Mouse (Mus musculus): ENCODE measurements around the gene C2cd5.

The C2cd5 gene

DNA sequence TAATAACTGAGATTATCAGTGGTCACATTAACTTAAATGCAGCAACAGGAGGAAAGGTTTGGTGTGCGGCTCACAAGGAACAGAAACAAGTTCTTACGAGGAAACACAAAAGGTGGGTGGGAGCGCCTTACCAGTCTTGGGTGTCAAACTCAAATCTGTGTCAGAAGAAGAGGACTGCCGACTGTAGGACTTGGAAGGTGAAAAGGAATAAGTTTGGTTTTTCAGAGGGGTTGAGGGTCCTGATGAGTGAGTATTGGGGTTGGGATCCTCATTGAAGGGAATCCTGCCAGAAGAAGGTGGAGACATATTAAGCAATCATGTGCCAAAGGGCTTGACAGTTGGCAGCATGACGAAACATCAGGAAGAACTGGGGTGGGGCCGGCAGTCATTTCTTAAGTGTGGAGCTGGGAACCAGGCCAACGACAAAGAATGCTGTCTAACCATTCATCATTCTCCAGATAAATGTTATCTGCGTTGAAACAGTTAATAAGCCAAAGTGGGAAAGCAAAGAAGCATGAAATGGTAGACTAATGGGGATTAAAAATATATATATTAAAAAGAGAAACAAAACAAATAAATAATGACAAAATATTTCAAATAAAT, 27.4 kb downstream of the C2cd5 start:
- DNase-seq (ENCODE audit: low spot score), result no peak

DNA sequence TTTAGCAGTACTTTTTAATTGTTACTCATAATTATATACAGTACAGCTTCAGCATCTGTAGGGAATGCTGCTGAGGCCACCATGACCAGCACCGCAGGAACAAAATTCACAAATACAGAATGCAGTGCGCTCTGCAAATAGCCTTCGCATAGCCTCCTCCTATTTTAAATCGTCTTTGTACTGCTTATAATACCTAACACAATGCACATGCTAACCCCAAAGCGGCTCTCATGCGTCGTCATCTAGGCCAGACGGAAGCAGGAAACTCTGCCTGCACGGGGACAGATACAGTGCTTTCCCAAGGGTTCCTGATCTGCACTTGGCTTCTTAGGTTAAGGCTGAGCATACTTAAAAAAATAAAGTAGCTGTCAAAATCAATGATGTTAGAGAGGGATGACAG, 29.2 kb downstream of the C2cd5 start:
- no peak for DNase-seq (ENCODE audit: low spot score)

DNA sequence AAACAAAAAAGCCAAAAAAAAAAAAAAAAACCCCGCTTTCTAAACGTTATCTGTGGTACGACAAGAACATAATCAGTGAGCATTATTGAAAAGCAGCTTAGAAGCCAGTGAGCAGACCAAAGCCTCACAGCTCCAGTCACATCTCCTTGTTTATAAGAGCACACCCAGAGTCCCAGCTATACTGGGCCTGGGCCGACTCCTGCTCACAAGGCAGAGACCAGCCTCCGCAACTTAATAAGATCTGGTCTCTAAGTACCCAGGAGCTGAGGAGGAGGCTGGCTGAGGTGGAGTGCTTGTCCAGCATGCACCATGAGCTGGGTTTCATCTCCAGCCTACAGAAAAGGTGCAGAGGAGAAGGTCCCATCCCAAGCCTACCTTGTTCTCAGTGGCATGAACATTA, 29.9 kb downstream of the C2cd5 start:
- no peak for DNase-seq (ENCODE audit: low spot score)

DNA sequence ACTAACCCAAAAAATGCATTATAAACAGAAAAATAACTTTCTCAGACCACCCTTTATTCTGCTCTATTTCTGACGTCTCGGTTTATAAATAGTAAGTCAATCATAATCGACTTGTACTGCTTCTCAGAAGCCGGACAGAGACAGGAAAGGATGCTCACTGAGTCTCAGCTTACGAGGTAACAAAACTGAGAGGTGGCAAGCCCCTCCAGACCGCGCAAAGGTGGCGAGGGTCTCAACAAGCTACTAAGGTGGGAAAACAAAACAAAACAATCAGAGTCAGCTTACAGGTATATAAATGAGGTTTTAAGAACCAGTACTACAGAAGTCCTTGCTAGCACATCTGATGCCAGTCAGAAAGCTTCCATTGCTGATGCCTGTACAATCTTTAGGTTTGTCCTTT, 30.3 kb downstream of the C2cd5 start:
- DNase-seq (ENCODE audit: low spot score), result no peak

DNA sequence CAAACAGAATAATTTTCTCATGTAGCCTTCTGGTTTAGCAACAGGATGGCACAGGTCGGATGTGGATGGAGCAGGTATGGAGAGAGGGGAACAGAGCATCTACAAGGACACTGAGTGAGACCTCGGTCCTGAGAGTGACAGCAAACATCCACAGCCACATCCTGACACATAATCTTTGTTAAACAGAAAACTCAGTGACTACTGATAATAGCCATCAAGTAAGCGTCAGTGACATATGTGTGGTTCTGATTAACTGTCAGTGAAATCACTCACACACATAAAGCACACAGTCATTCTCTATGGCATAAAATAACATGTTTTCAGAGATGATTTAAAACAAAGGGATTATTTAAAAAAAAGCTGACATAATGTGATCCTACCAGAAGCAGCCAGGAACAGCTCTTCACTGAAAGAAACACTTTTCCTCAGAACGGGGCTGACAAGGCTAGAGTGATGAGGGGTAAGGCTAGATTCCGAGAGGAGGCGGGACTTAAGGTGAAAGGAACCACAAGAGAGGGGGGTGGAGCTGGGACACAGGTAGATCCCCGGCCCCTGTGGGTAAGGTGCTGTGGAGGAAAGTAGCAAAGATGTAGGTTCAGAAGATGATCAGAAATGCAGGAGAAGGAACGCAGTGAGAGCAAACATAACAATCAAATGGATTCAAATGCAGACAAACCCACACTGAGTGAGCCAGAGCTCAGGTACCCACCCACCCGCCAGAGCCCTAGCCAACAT, 31.6 kb downstream of the C2cd5 start:
- DNase-seq (ENCODE audit: low spot score), result no peak

DNA sequence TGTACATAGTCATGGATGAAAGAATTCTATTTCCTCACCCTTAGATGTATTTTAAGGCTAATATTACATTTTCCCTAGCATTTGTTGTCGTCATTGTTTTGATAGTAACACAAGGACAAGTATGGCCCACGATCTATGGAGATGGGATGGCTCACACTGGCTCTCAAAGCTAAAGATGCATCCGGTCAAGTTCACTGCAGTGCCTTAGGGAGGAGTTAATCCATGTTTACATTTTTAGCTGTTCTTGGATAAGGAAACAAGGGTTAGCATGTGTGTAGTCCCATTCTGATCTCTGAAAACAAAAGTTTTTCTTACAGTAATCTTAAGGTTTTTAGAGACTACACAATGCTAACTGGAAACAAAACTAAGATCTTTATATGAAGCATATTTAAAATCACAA, 32.3 kb downstream of the C2cd5 start:
- DNase-seq (ENCODE audit: low spot score), result no peak

DNA sequence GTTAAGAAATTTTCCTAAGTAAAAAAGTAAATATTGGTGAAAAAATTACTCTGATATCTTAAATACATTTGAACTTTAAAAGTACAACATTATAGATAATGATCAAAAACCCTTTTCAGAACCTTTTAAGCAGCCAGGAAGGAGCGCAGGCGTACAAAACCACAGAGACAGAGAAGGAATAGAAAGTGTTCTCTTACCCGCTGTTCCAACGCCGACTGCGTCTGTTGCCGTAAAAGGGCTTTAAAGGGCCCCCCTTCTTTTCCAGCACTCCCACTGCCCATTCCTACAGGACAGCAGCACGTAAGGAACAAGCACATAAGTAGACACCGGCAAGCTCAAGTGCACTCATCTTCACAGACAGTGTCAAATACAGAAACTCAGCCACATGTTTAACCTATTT, 33.1 kb downstream of the C2cd5 start:
- no peak for DNase-seq (ENCODE audit: low spot score)

DNA sequence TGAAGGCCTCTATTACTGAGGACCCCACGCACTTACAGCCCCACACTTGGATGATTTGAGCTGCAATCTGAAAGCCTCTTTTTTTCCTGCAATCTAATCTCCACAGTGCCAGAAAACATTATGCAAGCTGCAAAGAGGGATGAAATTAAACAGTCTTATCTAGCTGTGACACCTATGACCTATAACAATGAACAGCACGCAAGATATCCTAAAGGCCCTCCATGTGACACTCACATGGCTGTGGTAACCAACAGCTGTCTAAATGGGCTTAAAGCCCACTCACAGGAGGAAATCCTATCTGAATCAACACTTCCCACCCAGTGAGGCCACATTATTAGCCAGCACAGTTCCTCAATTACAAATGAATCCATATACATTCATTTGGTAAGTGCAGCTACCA, 35.9 kb downstream of the C2cd5 start:
- no peak for DNase-seq (ENCODE audit: low spot score)

DNA sequence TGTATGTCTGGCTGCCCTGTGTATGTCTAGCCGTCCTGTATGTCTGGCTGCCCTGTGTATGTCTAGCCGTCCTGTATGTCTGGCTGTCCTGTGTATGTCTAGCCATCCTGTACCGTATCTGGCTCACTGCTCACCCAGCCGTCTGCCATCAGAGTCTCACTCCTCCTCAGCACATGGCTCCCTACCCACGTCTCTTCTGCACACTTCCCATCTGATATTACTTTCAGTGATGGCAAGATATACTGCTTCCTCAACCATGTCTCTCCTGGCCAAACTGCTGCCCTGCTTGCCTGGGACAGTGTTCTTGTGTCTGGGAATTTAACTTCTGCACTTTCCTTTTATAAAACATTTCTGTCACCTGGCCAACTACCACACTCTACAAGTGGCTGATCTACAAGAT, 42.3 kb downstream of the C2cd5 start:
- DNase-seq (ENCODE audit: low spot score), result peak; percentile 61

DNA sequence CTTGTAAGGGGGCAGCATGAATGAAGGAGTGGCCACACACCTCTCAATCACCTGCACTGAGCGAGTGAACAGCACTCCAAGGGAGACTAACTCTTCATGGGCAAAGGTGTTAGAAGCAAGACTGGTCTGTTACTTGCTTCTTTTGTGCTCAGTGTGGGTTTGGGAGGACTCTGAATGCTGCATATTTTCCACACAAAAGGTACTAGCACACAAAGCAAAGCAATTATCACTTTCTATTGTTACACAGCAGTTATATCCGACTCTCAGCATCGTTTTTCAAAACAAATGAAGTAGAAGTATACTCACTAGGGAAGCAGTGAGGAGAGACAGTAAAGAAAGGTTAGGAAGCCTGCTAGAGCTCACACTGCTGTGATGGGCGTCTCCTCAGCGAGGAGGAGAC, 48.4 kb downstream of the C2cd5 start:
- no peak for DNase-seq (ENCODE audit: low spot score)

DNA sequence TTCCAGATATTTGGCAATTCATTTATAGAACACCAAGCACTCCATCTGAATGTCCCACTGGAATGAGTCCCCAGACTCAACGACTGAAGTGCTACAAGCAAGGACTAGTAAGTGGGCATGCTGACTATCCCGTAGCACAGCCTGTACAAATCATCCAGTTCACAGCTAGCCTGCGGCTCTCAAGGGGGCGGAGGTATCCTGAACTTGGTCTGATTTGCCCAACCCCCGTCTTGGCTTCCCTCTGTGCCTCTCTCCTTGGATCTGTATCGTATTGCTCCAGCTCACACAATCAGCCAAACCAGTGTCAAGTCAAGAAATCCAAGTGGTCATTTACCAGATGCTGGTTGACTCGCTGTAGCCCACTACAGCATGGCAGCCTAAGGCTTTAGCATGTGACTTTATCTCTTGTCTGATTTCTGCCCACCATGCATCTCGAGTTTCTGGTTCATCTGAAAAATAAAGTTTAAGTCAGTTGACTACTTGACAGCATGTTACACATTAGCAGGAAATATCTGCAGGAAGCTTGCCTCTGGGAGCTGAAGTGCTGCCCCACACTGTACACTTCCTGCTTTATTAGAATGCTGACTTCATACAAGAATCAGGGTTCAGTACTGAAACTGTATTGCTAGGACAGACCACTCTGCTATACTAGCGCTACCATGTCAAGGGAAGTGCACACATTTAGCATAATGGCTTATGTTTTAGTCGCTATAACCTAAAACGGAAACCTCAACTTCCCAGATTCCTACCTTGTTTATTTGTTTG, 50.0 kb downstream of the C2cd5 start:
- DNase-seq (ENCODE audit: low spot score), result no peak

DNA sequence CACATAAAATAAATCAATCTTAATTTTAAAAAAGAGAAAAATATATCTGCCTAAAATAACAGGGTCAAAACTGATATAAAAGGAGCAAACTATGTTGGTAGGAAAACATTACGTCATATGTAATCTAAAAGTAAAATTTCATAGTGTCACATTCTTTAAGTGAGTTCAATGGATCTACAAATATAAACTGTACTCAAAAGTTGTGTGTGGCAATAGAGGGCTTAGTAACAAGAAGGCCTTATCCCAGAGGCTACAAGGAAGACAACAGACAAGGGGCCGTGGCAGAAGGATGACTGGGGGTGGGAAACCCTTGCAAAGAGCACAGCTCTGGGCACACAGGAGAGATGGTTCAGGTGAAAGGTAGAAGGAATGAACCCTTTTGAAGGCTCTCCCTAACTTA, 50.8 kb downstream of the C2cd5 start:
- no peak for DNase-seq (ENCODE audit: low spot score)

DNA sequence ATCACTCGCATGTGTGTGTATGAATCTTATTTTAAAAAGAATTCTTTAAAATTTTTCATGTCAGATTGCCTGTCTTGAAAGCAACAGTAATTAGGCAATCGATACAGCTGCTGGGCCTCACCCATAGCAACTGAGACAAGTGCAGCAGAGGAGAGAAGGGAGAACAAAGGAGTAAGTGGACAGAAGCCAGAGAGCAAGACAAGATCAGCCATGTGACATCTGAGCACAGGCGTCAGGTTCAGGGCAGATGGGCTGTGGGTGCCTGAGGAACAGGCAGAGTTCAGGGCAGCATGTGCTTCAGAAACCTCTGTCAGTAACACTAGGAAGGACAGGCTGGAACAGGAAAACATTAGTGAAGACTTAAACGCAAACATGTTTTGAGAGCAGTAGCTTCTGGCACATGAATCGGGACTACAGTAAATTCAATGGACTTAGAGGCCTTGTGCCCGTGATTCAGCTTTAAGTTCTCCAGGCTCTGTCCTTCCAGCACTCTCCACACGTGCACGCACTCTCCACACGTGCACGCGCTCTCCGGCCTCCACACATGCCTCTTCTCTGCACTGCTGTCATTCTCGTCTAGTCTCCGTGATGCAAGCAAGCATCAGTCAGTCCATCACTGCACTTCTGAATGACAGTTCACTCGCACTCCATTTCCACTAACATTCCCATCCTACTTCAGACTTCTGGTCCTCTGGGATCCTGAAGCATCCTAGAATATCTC, 52.2 kb downstream of the C2cd5 start:
- no peak for DNase-seq (ENCODE audit: low spot score)

DNA sequence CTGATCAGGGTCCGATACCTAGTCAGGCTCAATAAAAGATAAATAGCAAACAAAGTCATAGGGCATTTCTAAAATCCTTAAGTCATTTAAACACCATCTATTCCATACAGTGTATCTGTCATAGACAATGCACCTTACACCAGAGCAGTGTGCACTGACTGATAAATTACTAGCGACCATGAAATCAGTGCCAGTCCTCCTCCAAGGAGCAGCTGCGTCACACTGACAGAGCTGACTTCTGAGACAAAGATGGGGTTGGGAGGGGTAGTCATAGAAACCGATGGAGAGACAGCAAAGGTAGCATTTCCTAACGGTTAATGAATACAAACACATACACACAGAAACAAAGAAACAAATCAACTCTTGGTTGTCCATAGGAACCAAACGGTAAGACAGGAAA, 58.4 kb downstream of the C2cd5 start:
- DNase-seq (ENCODE audit: low spot score), result no peak

DNA sequence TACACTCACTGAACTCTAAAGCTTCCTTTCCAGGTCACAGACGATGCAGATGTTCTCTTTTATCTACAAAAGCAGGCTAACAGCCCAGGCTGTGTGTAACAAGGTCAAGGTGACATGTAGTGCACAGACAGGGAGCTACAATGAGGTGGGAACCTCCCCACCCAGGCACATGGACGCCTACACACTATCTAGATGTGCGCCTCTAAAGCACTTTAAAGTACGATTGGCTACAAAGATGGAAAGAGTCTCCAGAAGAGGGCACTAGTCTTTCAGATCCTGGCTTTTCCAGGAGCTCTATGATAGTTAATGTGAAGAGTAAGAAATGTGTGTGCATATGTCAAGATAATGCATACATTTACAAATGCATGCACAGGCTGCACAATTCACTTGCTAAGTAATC, 64.7 kb downstream of the C2cd5 start:
- DNase-seq (ENCODE audit: low spot score), result no peak

DNA sequence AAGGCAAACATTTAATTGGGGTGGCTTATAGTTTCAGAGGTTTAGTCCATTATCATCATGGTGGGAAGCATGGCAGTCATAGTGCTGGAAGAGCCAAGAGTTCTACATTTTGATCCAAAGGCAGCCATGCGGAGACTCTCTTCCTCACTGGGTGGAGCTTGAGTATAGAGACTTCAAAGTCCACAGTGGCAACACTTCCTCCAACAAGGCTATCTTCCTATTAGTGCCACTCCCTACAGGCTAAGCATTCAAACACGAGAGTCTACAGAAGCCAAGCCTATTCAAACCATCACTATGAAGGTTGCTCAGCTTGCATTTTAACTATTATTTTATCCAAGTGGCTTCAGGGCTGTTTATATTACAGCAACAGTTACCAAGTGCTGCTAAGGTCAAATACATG, 65.4 kb downstream of the C2cd5 start:
- no peak for DNase-seq (ENCODE audit: low spot score)

DNA sequence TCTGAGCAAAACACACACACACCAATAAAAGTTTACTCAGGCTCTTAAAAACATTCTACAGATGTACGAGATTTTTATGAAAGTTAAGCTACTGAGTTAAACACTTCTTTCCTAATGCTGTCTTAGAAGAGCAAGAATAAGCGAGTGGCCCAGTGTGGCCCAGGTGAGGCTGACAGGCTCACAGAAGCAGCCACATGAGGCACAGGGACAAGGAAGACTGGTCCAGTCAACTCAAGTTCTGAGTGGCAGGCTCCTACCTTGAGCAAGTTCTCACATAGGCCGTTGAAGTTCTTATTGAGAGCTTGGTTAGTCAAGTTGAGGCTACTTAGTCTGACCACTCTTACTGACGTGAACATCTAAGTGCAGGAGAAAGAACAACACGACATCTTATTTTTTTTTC, 69.4 kb downstream of the C2cd5 start:
- DNase-seq (ENCODE audit: low spot score), result no peak

DNA sequence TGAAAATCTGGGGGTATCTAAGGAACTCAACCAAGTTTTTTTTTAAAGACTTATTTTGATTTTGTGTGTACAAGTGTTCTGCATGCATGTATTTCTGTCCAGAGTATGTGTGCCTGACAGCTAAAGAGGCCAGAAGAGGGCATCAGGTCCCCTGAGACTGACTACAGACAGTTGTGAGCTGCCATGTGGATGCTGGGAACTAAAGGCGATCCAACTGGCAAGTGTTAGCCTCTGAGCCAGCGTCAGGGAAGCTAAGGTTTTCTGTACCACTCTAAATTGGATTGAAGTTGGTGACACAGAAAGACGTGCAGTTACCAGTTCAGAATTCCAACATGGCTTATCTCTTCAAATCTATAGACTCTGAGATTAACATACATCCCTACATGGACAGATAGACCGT, 72.0 kb downstream of the C2cd5 start:
- no peak for DNase-seq (ENCODE audit: low spot score)

DNA sequence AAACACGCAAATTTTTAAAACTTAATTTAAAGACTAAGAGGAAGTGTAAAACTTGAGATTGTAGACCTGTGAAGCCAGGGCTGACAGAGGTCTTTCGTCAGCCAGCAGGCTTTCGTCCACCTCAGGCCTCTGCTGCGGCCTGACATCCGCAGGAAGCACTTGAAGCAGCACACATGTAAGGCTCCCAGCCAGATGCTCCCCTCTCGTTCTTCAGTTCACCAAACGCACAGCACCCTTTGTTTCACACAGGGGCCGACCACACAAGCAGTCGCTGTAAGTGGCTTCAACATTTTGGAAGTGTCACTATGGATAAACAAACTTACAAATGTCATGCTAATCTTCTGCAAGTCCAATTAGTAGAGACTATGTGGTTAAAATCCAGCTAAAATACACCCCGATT, 72.5 kb downstream of the C2cd5 start:
- no peak for DNase-seq (ENCODE audit: low spot score)

DNA sequence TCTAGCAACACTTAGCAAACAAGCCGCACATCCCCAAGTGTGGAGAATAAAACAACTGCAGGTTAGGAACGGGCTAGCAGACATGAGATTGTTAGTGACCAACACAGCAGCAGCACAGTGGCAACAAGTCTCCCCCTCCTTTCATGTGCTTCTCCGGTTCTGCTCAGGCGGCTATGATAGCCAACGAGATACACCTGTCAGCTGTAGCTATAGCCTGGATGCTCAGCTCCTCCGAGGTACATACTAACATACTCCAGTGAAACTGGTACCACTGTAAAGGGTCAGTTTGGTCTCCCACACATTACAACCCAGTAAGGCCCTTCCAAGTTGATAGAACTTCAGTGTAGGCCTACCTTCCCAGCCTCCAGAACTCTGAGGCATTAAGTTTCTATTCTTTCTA, 76.2 kb downstream of the C2cd5 start:
- no peak for DNase-seq (ENCODE audit: low spot score)

DNA sequence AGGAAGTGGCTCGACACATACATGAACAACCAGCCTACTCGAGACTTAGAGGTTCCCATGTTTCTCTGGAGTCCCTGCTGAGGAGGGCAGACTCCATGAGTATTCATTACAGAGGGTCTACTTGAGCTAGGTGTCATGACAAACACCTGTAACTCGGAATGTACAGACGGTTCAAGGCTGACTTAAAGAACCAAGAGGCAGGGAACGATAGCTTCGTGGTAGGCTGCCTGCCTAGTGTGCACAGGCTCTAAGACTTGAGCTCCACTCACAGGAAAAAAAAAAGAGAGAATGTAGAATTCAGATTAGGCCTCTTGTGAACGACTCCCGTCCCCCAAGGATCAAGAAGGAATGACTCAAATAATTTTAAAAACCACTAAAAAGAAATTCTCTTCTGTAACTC, 78.2 kb downstream of the C2cd5 start:
- DNase-seq (ENCODE audit: low spot score), result no peak

DNA sequence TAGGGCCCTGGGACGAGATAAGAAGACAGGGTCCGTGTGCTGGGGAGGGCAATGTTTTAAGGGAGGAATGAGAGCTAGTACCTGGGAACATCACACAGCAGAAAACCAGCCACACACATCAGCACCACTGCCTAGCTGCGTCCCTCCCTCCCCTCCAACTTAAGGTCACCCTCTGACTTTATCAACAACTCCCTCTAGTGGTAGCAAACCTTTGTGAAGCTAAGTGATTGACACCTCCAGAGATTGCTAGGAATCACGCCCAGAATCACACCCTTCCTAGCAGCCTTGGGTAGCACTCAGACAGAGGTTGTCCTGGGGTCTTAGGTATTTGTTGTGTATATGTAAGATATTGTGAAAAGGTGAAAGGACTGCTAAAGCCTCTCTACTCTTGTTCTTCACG, 79.3 kb downstream of the C2cd5 start:
- no peak for DNase-seq (ENCODE audit: low spot score)

DNA sequence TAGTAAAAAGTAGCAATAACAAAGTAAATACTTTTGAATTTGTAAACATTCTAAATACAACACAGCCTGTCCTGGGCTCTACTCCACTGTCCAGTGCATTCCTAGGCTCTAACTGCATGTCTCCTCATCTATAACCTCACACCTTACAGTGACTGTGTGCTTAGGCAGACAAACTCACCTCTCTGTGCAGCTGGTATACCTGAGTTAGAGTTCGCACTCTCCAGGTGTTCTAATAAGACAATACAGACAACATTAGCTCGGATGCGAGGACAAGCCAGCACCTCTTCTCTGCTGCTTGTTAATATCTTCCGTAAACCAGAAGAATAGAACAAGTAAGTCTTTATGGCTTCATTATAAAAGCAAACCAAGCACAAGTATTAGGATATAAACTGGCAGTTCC, 79.8 kb downstream of the C2cd5 start:
- DNase-seq (ENCODE audit: low spot score), result no peak
